Mouse (Mus musculus) MEL (cell line): Measurements from ENCODE around the gene Fgb. TPM values are rescaled to one million over a fixed set of nuclear protein-coding genes. Genes with fewer than 3 reads are reported as not detected.

Experiments used
- DNase-seq: peaks from one replicate; pipeline ENCODE4 v3.0.0; 2011; ENCODE audit warnings: low read depth, low spot score
- H3K27ac ChIP-seq: 2 replicates; pipeline ENCODE4 v1.5.1; 2012; ENCODE audit warnings: low read depth, mild to moderate bottlenecking, control low read depth, low read length, moderate library complexity; ENCODE audit not compliant: control insufficient read depth
- H3K27me3 ChIP-seq, 2 experiments: fragments of 150-350 bp in 1 of 2; sonication (generic) in 1 of 2; 2 replicates each; pipeline ENCODE4 v1.6.1; 2012; ENCODE audit warnings: low read length in 2 of 2, mild to moderate bottlenecking in 2 of 2, improper control_type of control experiment in 1 of 2, moderate library complexity in 1 of 2; ENCODE audit not compliant: insufficient read depth in 2 of 2, control insufficient read depth in 1 of 2
- H3K36me3 ChIP-seq, 2 experiments: 2 replicates each; pipeline ENCODE4 v1.6.1; 2012 to 2014; ENCODE audit warnings: low read length in 2 of 2, improper control_type of control experiment in 1 of 2, inconsistent platforms in 1 of 2, mild to moderate bottlenecking in 1 of 2; ENCODE audit not compliant: insufficient read depth in 2 of 2, control insufficient read depth in 1 of 2
- H3K4me1 ChIP-seq, 2 experiments: fragments of 150-350 bp in 1 of 2; sonication (generic) in 1 of 2; 2 replicates each; pipeline ENCODE4 v1.6.1; 2012; ENCODE audit warnings: low read length in 2 of 2, improper control_type of control experiment in 1 of 2, mild to moderate bottlenecking in 1 of 2; ENCODE audit not compliant: insufficient read depth in 2 of 2, control insufficient read depth in 1 of 2
- H3K4me3 ChIP-seq, 2 experiments: fragments of 150-350 bp in 1 of 2; sonication (generic) in 1 of 2; 2 replicates each; pipeline ENCODE4 v1.5.1; 2012; ENCODE audit warnings: low read depth in 2 of 2, low read length in 2 of 2, mild to moderate bottlenecking in 2 of 2, moderate library complexity in 2 of 2, control low read depth in 1 of 2, improper control_type of control experiment in 1 of 2; ENCODE audit not compliant: control insufficient read depth in 1 of 2, insufficient read depth in 1 of 2
- H3K79me2 ChIP-seq: 2 replicates; pipeline ENCODE4 v1.6.1; 2012; ENCODE audit warnings: mild to moderate bottlenecking, low read length, moderate library complexity; ENCODE audit not compliant: control insufficient read depth, poor library complexity, insufficient read depth
- H3K9ac ChIP-seq: 2 replicates; pipeline ENCODE4 v1.6.1; 2012; ENCODE audit warnings: low read depth, mild to moderate bottlenecking, control low read depth, low read length, moderate library complexity; ENCODE audit not compliant: control insufficient read depth, poor library complexity, severe bottlenecking
- H3K9me3 ChIP-seq: fragments of 150-350 bp; sonication (generic); replicated peaks from 2 replicates; pipeline ENCODE4 v1.6.1; 2012; ENCODE audit warnings: mild to moderate bottlenecking, low read length, improper control_type of control experiment, moderate library complexity; ENCODE audit not compliant: insufficient read depth
- BHLHE40 ChIP-seq: IDR thresholded peaks from 2 replicates; pipeline ENCODE4 v1.6.1; 2012; ENCODE audit warnings: low read depth, mild to moderate bottlenecking, inconsistent platforms, low read length, improper control_type of control experiment, borderline replicate concordance
- CHD1 ChIP-seq: IDR thresholded peaks from 2 replicates; pipeline ENCODE4 v1.6.1; 2012; ENCODE audit warnings: low read depth, mild to moderate bottlenecking, inconsistent platforms, low read length, improper control_type of control experiment
- CHD2 ChIP-seq: IDR thresholded peaks from 2 replicates; pipeline ENCODE4 v1.6.1; 2011; ENCODE audit warnings: low read length, improper control_type of control experiment
- CTCF ChIP-seq, 3 experiments: IDR thresholded peaks in 2 of 3; conservative IDR thresholded peaks in 1 of 3; 2 replicates each; pipeline ENCODE4 v1.5.1; 2011 to 2012; ENCODE audit warnings: low read length in 3 of 3, low read depth in 2 of 3, mild to moderate bottlenecking in 2 of 3, improper control_type of control experiment in 1 of 3, inconsistent platforms in 1 of 3, mixed read lengths in 1 of 3, moderate library complexity in 1 of 3; ENCODE audit not compliant: control insufficient read depth in 1 of 3, insufficient read depth in 1 of 3, poor library complexity in 1 of 3, severe bottlenecking in 1 of 3
- EP300 ChIP-seq, 2 experiments: IDR thresholded peaks; 2 replicates each; pipeline ENCODE4 v1.6.1; 2011; ENCODE audit warnings: improper control_type of control experiment in 2 of 2, low read length in 2 of 2, low read depth in 1 of 2, mild to moderate bottlenecking in 1 of 2
- ETS1 ChIP-seq: IDR thresholded peaks from 2 replicates; pipeline ENCODE4 v1.6.1; 2012; ENCODE audit warnings: low read depth, mild to moderate bottlenecking, inconsistent platforms, low read length, improper control_type of control experiment, moderate library complexity
- GABPA ChIP-seq: IDR thresholded peaks from 2 replicates; pipeline ENCODE4 v1.6.1; 2012; ENCODE audit warnings: low read depth, mild to moderate bottlenecking, inconsistent platforms, low read length, improper control_type of control experiment, moderate library complexity
- JUND ChIP-seq: IDR thresholded peaks from 2 replicates; pipeline ENCODE4 v1.6.1; 2011; ENCODE audit warnings: low read depth, mild to moderate bottlenecking, improper control_type of control experiment, low read length
- KAT2A ChIP-seq: conservative IDR thresholded peaks from 2 replicates; pipeline ENCODE4 v1.6.1; 2012; ENCODE audit warnings: low read depth, low read length, improper control_type of control experiment, inconsistent platforms
- MAX ChIP-seq: IDR thresholded peaks from 2 replicates; pipeline ENCODE4 v1.6.1; 2011; ENCODE audit warnings: low read length, improper control_type of control experiment
- MYB ChIP-seq: IDR thresholded peaks from 2 replicates; pipeline ENCODE4 v1.6.1; 2011; ENCODE audit warnings: mild to moderate bottlenecking, low read depth, low read length, improper control_type of control experiment
- MYC ChIP-seq: IDR thresholded peaks from 2 replicates; pipeline ENCODE4 v1.6.1; 2011; ENCODE audit warnings: low read depth, mild to moderate bottlenecking, low read length, improper control_type of control experiment, moderate library complexity
- NELFE ChIP-seq: IDR thresholded peaks from 2 replicates; pipeline ENCODE4 v1.6.1; 2011; ENCODE audit warnings: low read depth, low read length, improper control_type of control experiment
- NRF1 ChIP-seq: IDR thresholded peaks from 2 replicates; pipeline ENCODE4 v1.6.1; 2014; ENCODE audit warnings: low read depth, mild to moderate bottlenecking, inconsistent platforms, low read length, improper control_type of control experiment, moderate library complexity; ENCODE audit not compliant: poor library complexity, insufficient read depth, severe bottlenecking
- POLR2A ChIP-seq, 2 experiments: IDR thresholded peaks; 2 replicates each; pipeline ENCODE4 v1.6.1; 2011 to 2012; ENCODE audit warnings: low read length in 2 of 2, mild to moderate bottlenecking in 2 of 2, control low read depth in 1 of 2, improper control_type of control experiment in 1 of 2, low read depth in 1 of 2, moderate library complexity in 1 of 2; ENCODE audit not compliant: control insufficient read depth in 1 of 2, insufficient read depth in 1 of 2, poor library complexity in 1 of 2
- POLR2AphosphoS2 ChIP-seq: IDR thresholded peaks from 2 replicates; pipeline ENCODE4 v1.6.1; 2011; ENCODE audit warnings: low read length, improper control_type of control experiment
- RAD21 ChIP-seq: IDR thresholded peaks from 2 replicates; pipeline ENCODE4 v1.6.1; 2011; ENCODE audit warnings: mild to moderate bottlenecking, low read depth, low read length, improper control_type of control experiment
- RCOR1 ChIP-seq: IDR thresholded peaks from 2 replicates; pipeline ENCODE4 v1.6.1; 2012; ENCODE audit warnings: low read depth, mild to moderate bottlenecking, inconsistent platforms, low read length, improper control_type of control experiment
- SIN3A ChIP-seq: IDR thresholded peaks from 2 replicates; pipeline ENCODE4 v1.6.1; 2012; ENCODE audit warnings: low read length, improper control_type of control experiment, inconsistent platforms
- TCF12 ChIP-seq: IDR thresholded peaks from 2 replicates; pipeline ENCODE4 v1.6.1; 2014; ENCODE audit warnings: low read depth, mild to moderate bottlenecking, inconsistent platforms, low read length, improper control_type of control experiment, moderate library complexity
- USF2 ChIP-seq, 2 experiments: IDR thresholded peaks; 2 replicates each; pipeline ENCODE4 v1.6.1; 2011 to 2012; ENCODE audit warnings: improper control_type of control experiment in 2 of 2, low read length in 2 of 2, borderline replicate concordance in 1 of 2, inconsistent platforms in 1 of 2, low read depth in 1 of 2, mild to moderate bottlenecking in 1 of 2; ENCODE audit not compliant: insufficient read depth in 1 of 2
- ZC3H11A ChIP-seq: IDR thresholded peaks from 2 replicates; pipeline ENCODE4 v1.6.1; 2012; ENCODE audit warnings: low read depth, mild to moderate bottlenecking, inconsistent platforms, low read length, improper control_type of control experiment
- ZKSCAN1 ChIP-seq: IDR thresholded peaks from 2 replicates; pipeline ENCODE4 v1.6.1; 2012; ENCODE audit warnings: low read depth, mild to moderate bottlenecking, inconsistent platforms, low read length, improper control_type of control experiment, moderate library complexity
- ZMIZ1 ChIP-seq: IDR thresholded peaks from 2 replicates; pipeline ENCODE4 v1.6.1; 2012; ENCODE audit warnings: low read depth, mild to moderate bottlenecking, inconsistent platforms, low read length, improper control_type of control experiment, moderate library complexity
- polyA plus RNA-seq, 2 experiments: library from polyadenylated mRNA; stranded (reverse) in 1 of 2; unstranded in 1 of 2; fragments of >175 nt in 1 of 2; fragments of >200 nt in 1 of 2; gene quantifications; 2 replicates each; pipeline versions ENCODE4 v1.2.1 to v1.2.4; 2012; ENCODE audit warnings: low replicate concordance in 2 of 2, low read depth in 1 of 2; ENCODE audit not compliant: insufficient read length in 2 of 2, insufficient read depth in 1 of 2, missing spikeins in 1 of 2
- total RNA-seq: library from RNA; depleted of rRNA; stranded (reverse); fragments of 300-350 nt; gene quantifications from 2 replicates; pipeline ENCODE4 v1.2.3, GENCODE M21; 2012

Gene Fgb
- total and polyA plus RNA-seq, 3 experiments = not detected

DNA sequence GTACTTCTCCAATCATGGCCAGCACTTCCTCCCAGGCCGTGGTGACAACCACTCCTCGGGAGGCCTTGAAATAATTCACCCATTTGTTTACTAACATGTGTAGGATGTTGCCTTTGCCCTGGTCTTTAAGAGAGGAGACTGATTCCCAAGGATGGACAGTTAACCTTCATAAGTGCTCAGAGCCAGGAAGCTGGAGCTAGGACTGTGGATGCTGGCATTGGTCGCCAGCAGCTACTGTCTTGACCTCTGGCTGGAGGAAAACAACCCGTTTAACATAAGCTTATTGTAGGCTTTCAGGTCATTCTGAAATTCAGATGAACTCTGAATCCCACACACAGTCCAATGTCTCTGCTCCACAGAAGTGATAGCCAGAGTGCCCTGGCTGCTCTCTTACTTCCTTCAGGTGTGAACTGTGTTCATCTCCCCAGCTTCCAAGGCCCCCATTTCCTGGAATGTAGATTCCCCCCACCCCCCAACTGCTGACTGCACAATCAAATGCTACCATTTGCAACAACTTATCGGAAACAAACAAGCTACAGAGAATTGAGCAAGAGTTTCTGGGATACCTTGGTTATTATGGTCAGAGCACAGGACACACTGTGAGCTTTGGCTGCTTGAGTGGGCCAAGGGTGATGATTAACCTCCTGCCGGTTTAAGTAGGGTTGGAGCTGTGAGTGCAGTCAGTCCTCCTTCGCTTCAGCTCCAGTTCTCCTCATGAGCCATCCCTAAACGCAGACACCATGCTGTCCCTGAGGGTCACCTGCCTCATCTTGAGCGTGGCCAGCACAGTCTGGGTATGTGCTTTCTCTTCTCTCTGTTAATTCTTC is 24.0 kb downstream of the Fgb start, which contains the start of gene Fga:
Gene Fga, plus strand, starts transcription at position 602 of the 827 bp plus-strand sequence.
- Histone ChIP-seq H3K79me2 (no peaks in the 10 kb centered on the region), H3K4me1 (no peaks in the 10 kb centered on the region), H3K4me3 (no peak within 1 kb of the TSS), H3K9ac (no peak within 1 kb of the TSS), H3K36me3 (no peaks in the 10 kb centered on the region), H3K27me3 (no peaks in the 10 kb centered on the region), H3K27ac (no peak within 1 kb of the TSS), H3K9me3 (no peaks in the 10 kb centered on the region)
- no peak for DNase-seq
- TF ChIP-seq ETS1 = no peak
- TF ChIP-seq JUND = no peak
- TF ChIP-seq ZKSCAN1 = no peak
- no peak for TF ChIP-seq SIN3A
- TF ChIP-seq EP300 (IDR thresholded peaks at IDR 0.05; ENCODE audit: low read depth in 1 of 2, low read length in 2 of 2) = no peak
- no peak for TF ChIP-seq KAT2A
- TF ChIP-seq TCF12 = no peak
- TF ChIP-seq POLR2AphosphoS2 = no peak
- no peak for TF ChIP-seq RAD21
- no peak for TF ChIP-seq CHD1
- TF ChIP-seq RCOR1 = no peak
- no peak for TF ChIP-seq CHD2

DNA sequence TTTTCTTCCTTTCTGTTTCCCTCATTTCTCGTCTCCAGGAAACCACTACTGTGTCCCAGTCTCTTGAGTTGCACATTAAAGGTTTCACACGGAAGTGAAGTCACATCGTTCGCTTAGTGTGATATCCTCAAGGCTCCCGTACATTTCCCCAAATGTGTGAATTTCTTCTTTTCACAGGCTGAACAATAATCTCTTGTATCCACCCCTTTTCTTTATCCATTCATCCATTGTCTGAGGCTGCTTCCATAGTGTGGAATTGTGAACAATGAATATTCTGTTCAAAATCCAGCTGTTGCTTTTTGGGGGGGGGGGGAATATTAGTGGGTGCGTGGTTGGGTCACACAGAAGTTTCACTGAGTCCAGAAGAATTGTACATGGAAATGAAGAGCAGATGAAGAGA is 24.6 kb downstream of the Fgb start:
- Histone ChIP-seq H3K4me1 (no peaks in the 10 kb centered on the region), H3K4me3 (no peak overlapping the region), H3K36me3 (no peaks in the 10 kb centered on the region), H3K79me2 (no peaks in the 10 kb centered on the region), H3K9me3 (no peaks in the 10 kb centered on the region), H3K27ac (no peak overlapping the region), H3K9ac (no peak overlapping the region), H3K27me3 (no peaks in the 10 kb centered on the region)
- TF ChIP-seq CTCF (IDR thresholded peaks at IDR 0.05 in 2 of 3, conservative IDR thresholded peaks at IDR 0.05 in 1 of 3; ENCODE audit: control insufficient read depth in 1 of 3, insufficient read depth in 1 of 3, low read depth in 2 of 3, low read length in 3 of 3, poor library complexity in 1 of 3, severe bottlenecking in 1 of 3) = no peak
- TF ChIP-seq TCF12 = no peak
- no peak for TF ChIP-seq POLR2AphosphoS2
- TF ChIP-seq POLR2A (IDR thresholded peaks at IDR 0.05; ENCODE audit: control insufficient read depth in 1 of 2, insufficient read depth in 1 of 2, low read depth in 1 of 2, low read length in 2 of 2, poor library complexity in 1 of 2) = no peak
- no peak for TF ChIP-seq MYC
- TF ChIP-seq BHLHE40 = no peak
- no peak for TF ChIP-seq USF2 (IDR thresholded peaks at IDR 0.05; ENCODE audit: borderline replicate concordance in 1 of 2, insufficient read depth in 1 of 2, low read depth in 1 of 2, low read length in 2 of 2)
- no peak for TF ChIP-seq MAX
- no peak for TF ChIP-seq ZC3H11A
- TF ChIP-seq NRF1 = no peak
- no peak for TF ChIP-seq CHD2
- TF ChIP-seq GABPA = no peak
- no peak for TF ChIP-seq RCOR1
- no peak for TF ChIP-seq ZMIZ1
- no peak for TF ChIP-seq NELFE
- no peak for TF ChIP-seq MYB
- DNase-seq = no peak
